Mouse (Mus musculus) layer of hippocampus, adult 18-20 months (tissue): ENCODE data around the gene Noxo1. TPM values are rescaled to one million over a fixed set of nuclear protein-coding genes. Genes with fewer than 3 reads are reported as not detected.
A peak's percentile ranks its signal among the peaks of the same experiment; 100 is the strongest.
"Not testable (repeated sequence)": the region's sequence is repeated elsewhere in the genome, so short reads cannot be mapped to it uniquely, and the experiment has no call there.

ENCODE experiments used
- DNase-seq, 2 experiments: peaks; one replicate each; pipeline ENCODE4 v3.0.0; 2022; ENCODE audit warnings: low spot score in 2 of 2
- total RNA-seq, 2 experiments: library from RNA; stranded (reverse); gene quantifications; 2 replicates each; pipeline ENCODE4 v1.2.3; 2021

Noxo1 gene
- total RNA-seq, 2 experiments from 2014 or later = 3.2 to 3.7 TPM

- not testable (repeated sequence) for DNase-seq
These were observed 22.9 kb downstream of the Noxo1 start for GRCm38 (mm10) chr17:24718938-24719337.

- DNase-seq = peak; percentile 97 to 99
These were observed 23.6 kb downstream of the Noxo1 start for GRCm38 (mm10) chr17:24719494-24720222.

GRCm38 (mm10) chr17:24720616-24721015 is 24.6 kb downstream of the Noxo1 start:
- not testable (repeated sequence) for DNase-seq

- not testable (repeated sequence) for DNase-seq
These were observed 25.4 kb downstream of the Noxo1 start for GRCm38 (mm10) chr17:24721383-24721955.

- DNase-seq = no peak
These were observed 26.3 kb downstream of the Noxo1 start for GRCm38 (mm10) chr17:24722220-24722924.

GRCm38 (mm10) chr17:24723122-24723880 is 27.3 kb downstream of the Noxo1 start:
- DNase-seq = no peak

GRCm38 (mm10) chr17:24723881-24724180 is 27.8 kb downstream of the Noxo1 start:
- no peak for DNase-seq

GRCm38 (mm10) chr17:24724184-24724583 is 28.1 kb downstream of the Noxo1 start, which contains the start of gene Ndufb10:
Gene Ndufb10 (minus strand): TSS chr17:24724478.
- DNase-seq = peak; percentile 92 to 97

- DNase-seq = no peak
These were observed 29.8 kb downstream of the Noxo1 start for GRCm38 (mm10) chr17:24725637-24726390.

- DNase-seq = no peak
These were observed 31.6 kb downstream of the Noxo1 start, which contains the start of gene Rpl3l for GRCm38 (mm10) chr17:24727618-24728017. Gene Rpl3l (plus strand): TSS chr17:24727820.

- DNase-seq = no peak
These were observed 32.1 kb downstream of the Noxo1 start for GRCm38 (mm10) chr17:24728184-24728583.

GRCm38 (mm10) chr17:24729067-24729466 is 33.0 kb downstream of the Noxo1 start:
- DNase-seq = no peak

- no peak for DNase-seq
These were observed 34.8 kb downstream of the Noxo1 start for GRCm38 (mm10) chr17:24730787-24731186.

GRCm38 (mm10) chr17:24732233-24732935 is 36.4 kb downstream of the Noxo1 start:
- no peak for DNase-seq

- DNase-seq = no peak
These were observed 37.5 kb downstream of the Noxo1 start for GRCm38 (mm10) chr17:24733434-24734050.

GRCm38 (mm10) chr17:24734513-24734912 is 38.5 kb downstream of the Noxo1 start:
- DNase-seq = no peak

- DNase-seq = no peak
These were observed 39.4 kb downstream of the Noxo1 start for GRCm38 (mm10) chr17:24735446-24735845.

GRCm38 (mm10) chr17:24736330-24737051 is 40.5 kb downstream of the Noxo1 start, which contains the start of gene Msrb1:
Gene Msrb1 (plus strand): TSS chr17:24736642.
- DNase-seq = peak; percentile 89 to 96
